Mouse (Mus musculus) stomach, postnatal 0 days (tissue): ENCODE data around the gene Snrpc.

Source experiments
- CTCF ChIP-seq: IDR thresholded peaks from 2 replicates; pipeline ENCODE4 v1.5.1; 2016; ENCODE audit warnings: antibody characterized with exemption, low read depth, mild to moderate bottlenecking, moderate library complexity
- EP300 ChIP-seq: optimal IDR thresholded peaks from 2 replicates; pipeline ENCODE3; 2016; ENCODE audit warnings: antibody characterized with exemption

- no peak for TF ChIP-seq CTCF
- no peak for TF ChIP-seq EP300
Measured at GRCm38 (mm10) chr17:27851076-27851475, 13.1 kb downstream of the Snrpc start.
